Mouse (Mus musculus) T-cell, adult 2 months (primary cell): ENCODE data around the gene Sdad1.
A peak's percentile ranks its signal among the peaks of the same experiment; 100 is the strongest.
"Not testable (repeated sequence)": the region's sequence is repeated elsewhere in the genome, so short reads cannot be mapped to it uniquely, and the experiment has no call there.

ENCODE experiments used
- DNase-seq: peaks from one replicate; pipeline ENCODE4 v3.0.0; 2022; ENCODE audit warnings: low spot score

Gene Sdad1

DNA sequence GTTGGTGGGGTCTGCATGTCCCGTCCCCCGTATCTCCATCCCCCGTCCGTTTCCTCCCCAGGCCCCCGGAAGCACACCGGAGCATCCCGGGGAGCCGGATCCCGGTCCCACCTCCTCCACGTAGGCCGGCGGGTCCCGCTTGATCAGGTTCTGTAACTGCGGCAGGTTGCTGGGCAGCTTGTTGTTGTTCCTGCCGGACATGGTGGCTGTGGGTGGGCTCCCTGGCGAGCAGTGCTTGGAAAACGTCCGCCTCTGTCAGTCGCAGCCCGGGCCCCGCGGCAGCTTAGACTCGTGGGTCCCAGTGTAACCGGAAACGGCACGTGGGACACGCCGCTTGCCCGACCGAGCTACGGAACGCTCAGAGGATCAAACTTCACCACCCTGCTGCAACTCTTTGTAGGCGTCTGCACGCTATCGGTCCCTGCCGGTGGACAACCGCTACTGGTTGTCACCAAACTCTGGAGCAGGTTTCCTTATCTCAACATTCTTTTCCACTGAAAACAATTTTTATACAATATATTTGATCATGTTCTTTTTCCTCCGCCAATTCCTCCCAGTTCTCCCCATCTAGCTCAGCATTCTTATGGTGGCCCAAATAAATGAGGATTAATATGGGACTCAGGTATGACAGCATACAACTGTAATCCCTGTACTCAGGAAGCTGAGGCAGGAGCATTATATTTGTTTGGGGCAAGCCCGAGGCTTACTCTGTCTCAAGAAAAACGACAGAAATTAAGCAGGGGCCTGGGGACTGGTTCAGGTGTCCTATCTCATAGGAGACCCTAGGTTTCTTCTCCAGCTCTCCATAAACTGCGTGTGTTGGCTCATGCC lies at the start of gene Sdad1:
Sdad1 (minus strand) TSS at position 799 of the 831 bp plus-strand sequence.
- DNase-seq, result peak; percentile 93

DNA sequence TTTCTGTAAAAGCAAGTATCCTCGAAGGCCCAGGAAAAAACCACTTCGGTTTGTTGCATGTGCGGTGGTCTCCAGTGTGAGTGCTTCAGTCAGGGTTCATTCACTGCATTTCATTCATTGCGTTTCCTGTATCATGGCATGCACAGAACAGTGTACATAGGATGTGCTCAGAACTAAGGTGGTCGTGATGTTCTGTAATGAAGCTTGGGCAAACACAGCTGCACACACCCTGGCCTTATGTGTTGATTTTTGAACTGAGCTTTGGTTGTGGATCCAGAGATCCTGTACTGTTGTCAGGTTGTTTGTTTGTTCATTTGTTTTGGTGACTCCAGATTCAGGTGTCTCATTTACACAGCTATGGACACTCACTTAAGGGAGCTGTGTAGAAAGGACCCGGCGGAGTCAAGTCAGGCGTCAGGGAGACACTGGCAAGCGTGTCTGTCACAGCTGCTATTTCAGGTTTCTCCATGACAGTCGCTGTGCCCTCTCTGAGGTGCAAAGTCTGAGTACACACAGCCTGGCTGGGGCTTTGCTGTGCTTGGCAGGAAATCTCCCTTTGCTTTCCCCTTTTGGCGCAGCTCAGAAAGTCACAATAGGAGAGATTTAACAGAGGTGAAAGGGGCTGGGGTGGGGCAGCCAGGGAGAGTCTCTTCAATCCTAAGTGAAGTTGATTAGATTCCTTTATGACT lies 48.6 kb upstream of the Sdad1 start:
- DNase-seq, result no peak

GRCm38 (mm10) chr5:92358033-92358432 lies 47.8 kb upstream of the Sdad1 start:
- no peak for DNase-seq

DNA sequence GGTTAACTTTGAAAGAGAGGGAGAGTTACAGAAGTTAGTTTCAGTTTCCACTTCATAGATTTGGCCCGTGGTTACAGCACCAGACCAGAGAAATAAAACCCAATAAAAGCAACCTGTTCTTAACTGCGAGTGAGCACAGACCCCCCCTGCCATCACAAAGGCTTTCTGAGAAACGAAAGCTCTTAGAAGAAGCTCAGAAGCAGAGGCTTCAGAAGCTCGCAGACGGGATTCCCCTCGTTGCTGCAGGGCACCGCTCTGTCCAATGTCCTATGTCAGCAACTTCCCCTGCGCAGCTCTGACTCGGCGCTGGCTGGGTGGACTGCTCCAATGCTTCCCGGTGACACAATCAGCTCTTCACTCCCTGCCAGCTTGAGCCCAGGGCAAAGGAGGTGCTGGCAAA lies 43.2 kb upstream of the Sdad1 start:
- peak; percentile 62 for DNase-seq

DNA sequence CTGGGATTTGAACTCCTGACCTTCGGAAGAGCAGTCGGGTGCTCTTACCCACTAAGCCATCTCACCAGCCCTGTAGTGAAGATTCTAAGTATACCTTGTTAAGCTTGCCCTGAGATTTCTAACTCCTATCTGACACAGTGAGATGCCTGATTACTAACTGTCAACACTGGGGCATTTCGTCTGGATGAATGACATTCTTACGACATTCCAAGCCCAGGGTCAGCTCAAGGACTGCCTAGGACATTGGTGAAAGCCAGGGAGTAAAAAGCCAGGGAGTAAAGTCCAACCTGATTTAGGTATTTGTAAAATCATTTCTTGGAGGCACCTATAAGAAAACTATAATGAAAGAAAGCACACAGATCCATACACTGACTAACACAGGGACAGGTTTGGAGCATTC lies 42.4 kb upstream of the Sdad1 start:
- DNase-seq, result not testable (repeated sequence)

DNA sequence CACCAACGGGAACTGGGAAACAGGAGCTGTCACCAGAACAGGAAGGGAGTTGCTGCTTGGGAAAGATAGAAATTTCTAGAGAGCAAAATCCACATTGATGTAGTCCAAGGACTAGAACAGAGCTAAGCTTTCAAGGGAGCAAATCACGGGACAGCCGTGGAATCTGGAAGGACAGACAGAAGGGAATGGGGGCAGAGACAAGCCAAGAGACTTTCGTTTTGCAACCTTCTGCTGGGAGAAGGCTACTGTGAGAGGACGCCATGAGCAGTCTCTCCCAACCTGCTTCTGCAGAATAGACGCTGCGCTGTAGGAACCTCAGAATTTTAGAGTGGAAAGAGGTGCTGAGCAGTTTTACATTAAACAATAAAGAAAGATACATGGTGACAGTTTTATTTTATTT lies 39.5 kb upstream of the Sdad1 start:
- DNase-seq, result no peak

DNA sequence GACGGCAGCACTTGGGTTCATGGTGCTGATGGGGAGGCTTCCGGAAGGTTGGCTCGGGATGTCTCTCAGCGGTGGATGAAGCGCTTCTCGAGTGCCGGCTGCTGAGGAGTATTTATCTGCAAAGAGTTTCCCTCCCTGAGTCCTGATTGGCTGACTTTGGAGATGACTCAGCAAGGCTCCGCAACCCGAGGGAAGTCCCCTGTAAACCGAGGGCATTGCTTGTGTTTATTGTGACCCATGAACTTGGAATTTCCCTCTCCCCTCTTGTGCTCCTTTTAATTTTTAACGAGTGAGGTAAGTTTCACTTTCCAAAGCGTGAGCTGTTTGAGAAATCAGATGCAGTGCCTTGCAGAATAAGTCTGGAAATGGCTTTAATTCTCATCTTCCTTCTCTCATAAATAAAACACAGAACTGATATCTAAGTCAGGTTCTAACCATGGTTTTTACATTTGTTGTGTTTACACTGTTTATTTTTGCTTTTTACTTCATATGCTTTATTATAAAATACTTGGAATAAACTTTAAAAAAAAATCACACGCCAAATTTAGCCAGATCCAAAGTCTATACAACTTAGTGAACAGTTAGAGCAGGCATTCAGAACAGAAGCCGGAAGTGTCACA lies 38.6 kb upstream of the Sdad1 start, which contains the start of gene Cxcl10:
Cxcl10 (minus strand) TSS at position 96 of the 620 bp plus-strand sequence.
- peak; percentile 74 for DNase-seq

- DNase-seq, result no peak
These were observed 34.7 kb upstream of the Sdad1 start for GRCm38 (mm10) chr5:92345006-92345405.

- DNase-seq, result no peak
These were observed 30.3 kb upstream of the Sdad1 start for GRCm38 (mm10) chr5:92340606-92341005.

- DNase-seq, result no peak
These were observed 26.5 kb upstream of the Sdad1 start for GRCm38 (mm10) chr5:92336743-92337142.

DNA sequence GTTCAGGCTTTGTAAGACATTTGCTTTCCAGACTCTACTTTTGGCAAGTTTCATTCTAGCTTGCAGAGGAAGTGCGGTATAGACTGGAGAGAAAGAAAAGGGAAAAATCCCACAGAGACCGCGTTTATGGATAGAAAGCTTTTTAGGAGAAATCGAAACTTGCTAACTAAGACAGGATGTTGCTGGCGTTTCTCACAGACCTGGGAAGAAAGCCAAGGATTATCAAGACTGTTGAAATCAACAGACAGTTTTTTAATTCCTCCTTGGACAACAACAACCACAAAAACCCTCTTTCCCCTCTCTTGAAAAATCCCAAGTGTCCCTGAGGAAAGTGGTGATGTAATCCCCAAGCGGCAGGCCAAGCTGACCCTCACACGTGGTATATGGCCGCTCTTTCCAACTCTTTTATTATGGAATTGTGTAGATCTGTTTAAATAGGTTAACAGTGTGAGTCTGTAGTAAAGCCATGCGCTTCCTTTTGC lies 22.1 kb upstream of the Sdad1 start:
- DNase-seq, result no peak

DNA sequence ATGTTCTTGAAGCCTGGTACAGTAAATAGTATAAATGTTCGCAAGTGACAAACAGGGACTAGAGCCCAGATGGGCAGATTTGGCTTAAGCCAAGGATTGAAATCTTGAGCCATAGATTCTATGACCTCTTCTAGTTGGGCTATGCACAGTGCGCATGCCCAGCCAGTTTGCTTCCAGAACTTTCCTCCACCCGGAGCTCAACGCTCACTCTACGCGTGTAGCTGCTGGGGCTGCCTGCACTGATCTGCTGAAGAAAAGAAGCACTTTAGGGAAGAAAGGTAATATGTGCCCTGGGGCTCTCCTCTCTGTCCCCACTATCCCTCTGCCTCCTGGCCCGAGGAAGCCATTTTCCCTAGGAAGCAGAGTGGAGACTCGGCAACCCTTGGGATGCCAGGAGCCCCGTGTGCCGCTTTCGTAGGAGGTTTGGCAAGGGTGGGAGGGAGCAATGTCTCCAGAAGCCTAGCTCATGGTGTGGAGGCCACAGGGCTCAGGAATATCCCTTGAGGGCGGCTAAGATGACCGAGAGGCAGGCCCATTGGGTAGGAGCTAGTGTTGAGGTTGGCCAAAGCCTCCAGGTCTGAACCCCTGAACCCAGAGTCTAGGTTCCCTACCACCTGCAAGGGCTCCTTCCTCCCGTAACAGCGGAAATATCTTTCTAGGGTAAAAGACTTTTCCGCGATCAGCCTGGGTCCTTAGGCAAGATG lies 21.5 kb upstream of the Sdad1 start, which contains the start of gene Art3:
Art3 (plus strand) TSS at position 193 of the 704 bp plus-strand sequence.
- DNase-seq, result no peak

- no peak for DNase-seq
These were observed 20.8 kb upstream of the Sdad1 start for GRCm38 (mm10) chr5:92331122-92331521.

GRCm38 (mm10) chr5:92327929-92328328 lies 17.6 kb upstream of the Sdad1 start, which contains the start of gene Cxcl9:
Cxcl9 (minus strand) TSS chr5:92328079.
- DNase-seq, result no peak

DNA sequence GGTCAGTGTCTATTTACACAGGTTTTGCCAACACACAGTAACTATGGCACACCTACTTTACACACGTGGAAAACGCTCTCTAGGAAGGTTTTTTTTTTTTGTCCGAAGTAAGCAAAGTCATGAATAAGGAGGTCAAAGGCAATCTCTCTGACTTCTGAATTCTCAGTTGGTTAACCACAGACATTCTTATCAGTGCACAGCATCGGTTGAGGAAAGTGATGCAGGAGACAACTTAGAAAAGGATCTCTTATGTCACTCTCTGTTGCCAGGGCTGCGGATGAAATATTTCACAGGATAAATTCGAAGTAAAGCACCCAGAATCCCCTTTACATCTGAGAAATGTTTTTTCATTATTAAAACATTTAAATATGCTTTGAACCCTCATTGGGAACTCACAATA lies 17.1 kb upstream of the Sdad1 start:
- DNase-seq, result peak; percentile 35

GRCm38 (mm10) chr5:92323264-92323663 lies 13.0 kb upstream of the Sdad1 start:
- DNase-seq, result no peak

GRCm38 (mm10) chr5:92322612-92323011 lies 12.3 kb upstream of the Sdad1 start:
- DNase-seq, result no peak

GRCm38 (mm10) chr5:92321631-92322400 lies 11.5 kb upstream of the Sdad1 start:
- DNase-seq, result no peak

DNA sequence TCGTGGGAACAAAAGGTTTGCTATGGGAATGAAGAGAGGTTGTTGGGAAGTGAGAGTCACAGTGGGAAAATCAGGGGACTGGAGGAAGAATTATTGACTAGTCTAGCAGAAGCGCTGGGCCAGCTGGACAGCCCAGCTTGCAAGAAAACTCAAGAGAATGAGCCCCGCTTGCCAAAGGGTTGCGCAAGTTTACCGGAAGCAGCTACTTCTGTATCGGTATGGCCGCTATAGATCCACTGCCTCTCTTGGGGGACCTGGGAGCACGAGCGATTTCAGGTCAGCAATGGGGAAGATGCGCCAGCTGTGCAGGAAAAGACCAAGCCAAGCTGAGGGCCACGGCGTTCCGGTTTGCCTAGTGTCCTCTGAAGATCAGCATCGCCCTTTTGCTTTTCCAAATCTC lies 8.3 kb upstream of the Sdad1 start:
- DNase-seq, result no peak

GRCm38 (mm10) chr5:92318119-92318518 lies 7.8 kb upstream of the Sdad1 start:
- DNase-seq, result no peak

DNA sequence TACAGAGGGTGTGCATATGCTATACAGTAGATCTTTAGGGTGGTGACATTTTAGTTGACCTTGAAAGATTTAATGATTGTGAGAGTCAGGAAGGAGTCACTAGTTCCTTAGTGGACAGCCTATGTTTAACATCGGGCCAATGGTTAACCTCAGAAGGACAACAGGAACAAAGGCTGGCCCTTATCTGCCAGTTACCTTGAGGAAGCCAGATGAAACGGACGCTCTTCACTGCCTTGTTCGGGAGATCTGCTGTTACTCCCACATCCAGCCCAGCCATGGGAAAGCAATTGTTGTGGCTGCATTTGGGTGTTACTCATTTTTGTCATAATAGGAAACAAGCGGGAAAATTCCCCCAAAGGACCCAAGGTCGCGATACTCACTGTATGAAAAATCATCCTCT lies 3.5 kb upstream of the Sdad1 start:
- DNase-seq, result no peak
